Mouse (Mus musculus) myocyte (in vitro differentiated cells): ENCODE data around the gene 7420426K07Rik. TPM values are rescaled to one million over a fixed set of nuclear protein-coding genes. Genes with fewer than 3 reads are reported as not detected.

ENCODE experiments used
- H3K27me3 ChIP-seq: one replicate; pipeline ENCODE4 v1.6.1; 2011; ENCODE audit not compliant: control insufficient read depth, insufficient read depth, insufficient read length
- H3K36me3 ChIP-seq: one replicate; pipeline ENCODE4 v1.6.1; 2011; ENCODE audit not compliant: control insufficient read depth, insufficient read depth
- H3K4me2 ChIP-seq: one replicate; pipeline ENCODE4 v1.6.1; 2011; ENCODE audit warnings: low read depth, control low read depth
- H3K4me3 ChIP-seq: one replicate; pipeline ENCODE4 v1.5.1; 2011; ENCODE audit warnings: mild to moderate bottlenecking, control low read depth, moderate library complexity
- H3K79me2 ChIP-seq: one replicate; pipeline ENCODE4 v1.6.1; 2011; ENCODE audit not compliant: control insufficient read depth, insufficient read depth
- H3ac ChIP-seq: one replicate; pipeline ENCODE4 v1.6.1; 2011; ENCODE audit not compliant: control insufficient read depth, insufficient read length
- CEBPB ChIP-seq: IDR thresholded peaks from 2 replicates; pipeline ENCODE4 v1.6.1; 2011; ENCODE audit warnings: mild to moderate bottlenecking, moderate library complexity; ENCODE audit not compliant: poor library complexity, insufficient read depth, severe bottlenecking
- E2F4 ChIP-seq: IDR thresholded peaks from one replicate; pipeline ENCODE4 v1.6.1; 2011; ENCODE audit warnings: mild to moderate bottlenecking, control low read depth, moderate library complexity; ENCODE audit not compliant: insufficient read depth
- MAX ChIP-seq: IDR thresholded peaks from one replicate; pipeline ENCODE4 v1.6.1; 2011; ENCODE audit warnings: low read depth, mild to moderate bottlenecking, control low read depth
- MYOD1 ChIP-seq, 3 experiments: IDR thresholded peaks; one replicate each; pipeline ENCODE4 v1.6.1; 2011; ENCODE audit warnings: control low read depth in 2 of 3, low read depth in 2 of 3, mild to moderate bottlenecking in 2 of 3, moderate library complexity in 1 of 3; ENCODE audit not compliant: insufficient read length in 2 of 3, control insufficient read depth in 1 of 3
- MYOG ChIP-seq, 3 experiments: IDR thresholded peaks; one replicate each; pipeline ENCODE4 v1.6.1; 2011; ENCODE audit warnings: control low read depth in 2 of 3, low read depth in 2 of 3, mild to moderate bottlenecking in 2 of 3; ENCODE audit not compliant: insufficient read length in 2 of 3, control insufficient read depth in 1 of 3, insufficient read depth in 1 of 3
- POLR2A ChIP-seq: IDR thresholded peaks from one replicate; pipeline ENCODE4 v1.6.1; 2011; ENCODE audit warnings: low read depth, mild to moderate bottlenecking, control low read depth, moderate library complexity; ENCODE audit not compliant: insufficient read length
- POLR2AphosphoS2 ChIP-seq: IDR thresholded peaks from one replicate; pipeline ENCODE4 v1.6.1; 2011; ENCODE audit warnings: low read depth, control low read depth; ENCODE audit not compliant: insufficient read length
- REST ChIP-seq: IDR thresholded peaks from one replicate; pipeline ENCODE4 v1.6.1; 2011; ENCODE audit warnings: mild to moderate bottlenecking, control low read depth, moderate library complexity; ENCODE audit not compliant: insufficient read depth, insufficient read length
- SRF ChIP-seq: IDR thresholded peaks from one replicate; pipeline ENCODE4 v1.6.1; 2011; ENCODE audit warnings: low read depth; ENCODE audit not compliant: control insufficient read depth, insufficient read length
- TCF12 ChIP-seq: IDR thresholded peaks from one replicate; pipeline ENCODE4 v1.6.1; 2011; ENCODE audit warnings: mild to moderate bottlenecking, control low read depth; ENCODE audit not compliant: poor library complexity, insufficient read depth, severe bottlenecking
- TCF3 ChIP-seq: IDR thresholded peaks from one replicate; pipeline ENCODE4 v1.6.1; 2011; ENCODE audit warnings: low read depth, control low read depth; ENCODE audit not compliant: insufficient read length
- USF1 ChIP-seq: IDR thresholded peaks from one replicate; pipeline ENCODE4 v1.6.1; 2011; ENCODE audit warnings: low read depth, mild to moderate bottlenecking, control low read depth, moderate library complexity
- polyA plus RNA-seq: library from polyadenylated mRNA; unstranded; fragments of >200 nt; fragmentation: generic; extraction: Trizol; gene quantifications from one replicate; pipeline ENCODE4 v1.2.1, GENCODE M21; 2012; ENCODE audit warnings: missing spikeins

Gene 7420426K07Rik
- polyA plus RNA-seq, 1 experiment, result not detected

GRCm38 (mm10) chr9:98952171-98953050 lies 49.5 kb downstream of the 7420426K07Rik start:
- TF ChIP-seq CEBPB, result no peak
- TF ChIP-seq MAX, result no peak
- TF ChIP-seq POLR2AphosphoS2, result no peak
- no peak for TF ChIP-seq POLR2A
- TF ChIP-seq SRF, result no peak
- no peak for TF ChIP-seq TCF12
- TF ChIP-seq REST, result no peak
- no peak for TF ChIP-seq MYOD1 (IDR thresholded peaks at IDR 0.05; ENCODE audit: control insufficient read depth in 1 of 3, insufficient read length in 2 of 3, low read depth in 2 of 3)
- no peak for TF ChIP-seq MYOG (IDR thresholded peaks at IDR 0.05; ENCODE audit: control insufficient read depth in 1 of 3, insufficient read depth in 1 of 3, insufficient read length in 2 of 3, low read depth in 2 of 3)
- TF ChIP-seq E2F4, result no peak
- TF ChIP-seq USF1, result no peak
- Histone ChIP-seq H3K79me2 (no peaks in the 10 kb centered on the region), H3K4me3 (no peak overlapping the region), H3K27me3 (peaks cover 74% of the 10 kb centered on the region), H3K4me2 (no peak overlapping the region), H3K36me3 (no peaks in the 10 kb centered on the region), H3ac (no peak overlapping the region)

- H3K36me3 ChIP-seq, result no peaks in the 10 kb centered on the region
- no peaks in the 10 kb centered on the region for H3K79me2 ChIP-seq
- no peak overlapping the region for H3K4me2 ChIP-seq
- H3K4me3 ChIP-seq, result no peak overlapping the region
- no peak for TF ChIP-seq MYOD1 (IDR thresholded peaks at IDR 0.05; ENCODE audit: control insufficient read depth in 1 of 3, insufficient read length in 2 of 3, low read depth in 2 of 3)
- TF ChIP-seq SRF, result no peak
- no peak for TF ChIP-seq USF1
- TF ChIP-seq REST, result no peak
- TF ChIP-seq E2F4, result no peak
- no peak for TF ChIP-seq MAX
- no peak for TF ChIP-seq TCF3
- TF ChIP-seq CEBPB, result no peak
- TF ChIP-seq TCF12, result no peak
- TF ChIP-seq POLR2AphosphoS2, result no peak
- TF ChIP-seq POLR2A, result no peak
- H3ac ChIP-seq, result no peak overlapping the region
- H3K27me3 ChIP-seq, result peaks cover 74% of the 10 kb centered on the region
These were observed 50.4 kb downstream of the 7420426K07Rik start for GRCm38 (mm10) chr9:98953291-98953690.

DNA sequence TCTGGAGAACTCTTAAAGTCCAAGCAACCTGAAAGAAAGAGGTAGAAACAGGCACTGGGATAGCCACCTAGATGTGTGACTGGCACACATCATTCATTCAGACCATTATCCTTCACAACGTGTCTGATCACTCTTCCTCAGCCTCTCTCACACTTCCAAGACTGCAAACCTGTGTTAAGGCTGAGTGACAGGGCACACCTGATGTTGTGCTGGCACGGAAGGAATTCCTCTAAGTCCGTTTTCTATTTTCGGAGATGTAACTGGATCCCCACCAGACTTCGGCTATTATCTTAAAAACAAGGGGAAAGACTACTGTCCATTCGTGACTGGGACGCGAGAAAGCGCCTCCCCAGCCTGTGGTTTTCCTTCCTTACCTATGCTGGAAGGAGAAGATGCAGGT lies 50.9 kb downstream of the 7420426K07Rik start:
- no peak for TF ChIP-seq MAX
- TF ChIP-seq USF1, result no peak
- TF ChIP-seq MYOD1 (IDR thresholded peaks at IDR 0.05; ENCODE audit: control insufficient read depth in 1 of 3, insufficient read length in 2 of 3, low read depth in 2 of 3), result no peak
- no peak for TF ChIP-seq POLR2A
- no peak for TF ChIP-seq TCF3
- Histone ChIP-seq H3K27me3 (peaks cover 76% of the 10 kb centered on the region), H3K4me2 (no peak overlapping the region), H3ac (no peak overlapping the region), H3K36me3 (no peaks in the 10 kb centered on the region), H3K79me2 (no peaks in the 10 kb centered on the region), H3K4me3 (no peak overlapping the region)

Other genes starting within 250 kb of the 7420426K07Rik start
- gene Prr23a1, start 60.6 kb upstream of the 7420426K07Rik start, polyA plus RNA-seq, result not detected
- not detected for gene Prr23a2, start 46.6 kb upstream of the 7420426K07Rik start, polyA plus RNA-seq
- not detected for gene Prr23a3, start 38.4 kb upstream of the 7420426K07Rik start, polyA plus RNA-seq
- gene Foxl2, start 52.2 kb downstream of the 7420426K07Rik start, polyA plus RNA-seq, result 0.01 TPM
- 17.3 TPM for gene Faim, start 83.3 kb downstream of the 7420426K07Rik start, polyA plus RNA-seq
- not detected for gene Gm1123, start 132.6 kb downstream of the 7420426K07Rik start, polyA plus RNA-seq
- 3.0 TPM for gene Pik3cb, start 237.5 kb downstream of the 7420426K07Rik start, polyA plus RNA-seq